Mouse (Mus musculus): ENCODE measurements around the gene Mtrr. TPM values are rescaled to one million over a fixed set of nuclear protein-coding genes. Genes with fewer than 3 reads are reported as not detected.
A peak's percentile ranks its signal among the peaks of the same experiment; 100 is the strongest.

Mtrr gene
- polyA plus RNA-seq, 1 experiment from 2014 or later, result 10.4 TPM

GRCm38 (mm10) chr13:68597667-68598066 is 15.7 kb upstream of the Mtrr start:
- no peaks in the 10 kb centered on the region for H3K27me3 ChIP-seq (replicated peaks; ENCODE audit: control insufficient read depth, insufficient read depth, low read length)
- peaks cover 6% of the 10 kb centered on the region for H3K36me3 ChIP-seq (ENCODE audit: control insufficient read depth, insufficient read depth, low read length)
- H3K9ac ChIP-seq (ENCODE audit: low read length), result peak overlapping the region; percentile 40; the same call in 1 of the 2 replicates
- no peak overlapping the region for H3K27ac ChIP-seq (ENCODE audit: low read depth, low read length)
- H3K9me3 ChIP-seq (replicated peaks; ENCODE audit: control insufficient read depth, low read length), result no peaks in the 10 kb centered on the region
- ATAC-seq, result 0 out of 2 replicates have a peak, but pooled peaks have one; percentile 40
- H3K4me2 ChIP-seq (ENCODE audit: low read length), result peak overlapping the region; percentile 41
- 14% methylated on average over 13 of the region's 13 CpGs for WGBS
- H3K4me3 ChIP-seq (ENCODE audit: low read depth, low read length), result peak overlapping the region; percentile 16
- no peaks in the 10 kb centered on the region for H3K4me1 ChIP-seq (ENCODE audit: control insufficient read depth, insufficient read depth, low read length)
- DNase-seq (ENCODE audit: low spot score), result no peak

- ATAC-seq (no peak), DNase-seq (ENCODE audit: low spot score) (no peak)
- Histone ChIP-seq H3K27me3 (replicated peaks; ENCODE audit: control insufficient read depth, insufficient read depth, low read length) (no peaks in the 10 kb centered on the region), H3K27ac (ENCODE audit: low read depth, low read length) (no peak within 1 kb of the TSS), H3K36me3 (ENCODE audit: control insufficient read depth, insufficient read depth, low read length) (peaks cover 10% of the 10 kb centered on the region), H3K4me3 (ENCODE audit: low read depth, low read length) (peak within 1 kb of the TSS; percentile 16), H3K9ac (ENCODE audit: low read length) (peak within 1 kb of the TSS; percentile 40; the same call in 1 of the 2 replicates), H3K4me2 (ENCODE audit: low read length) (peak within 1 kb of the TSS; percentile 41), H3K9me3 (replicated peaks; ENCODE audit: control insufficient read depth, low read length) (no peaks in the 10 kb centered on the region), H3K4me1 (ENCODE audit: control insufficient read depth, insufficient read depth, low read length) (no peaks in the 10 kb centered on the region)
- 3% methylated on average over 10 of the region's 10 CpGs for WGBS
Observed at GRCm38 (mm10) chr13:68597199-68597598, 15.2 kb upstream of the Mtrr start, which contains the start of gene 1700001L19Rik. TSS of gene 1700001L19Rik (plus strand) at chr13:68597421.

GRCm38 (mm10) chr13:68593797-68594196 is 11.8 kb upstream of the Mtrr start:
- no peak overlapping the region for H3K9ac ChIP-seq (ENCODE audit: low read length)

GRCm38 (mm10) chr13:68588352-68588751 is 6.4 kb upstream of the Mtrr start:
- Histone ChIP-seq H3K27me3 (replicated peaks; ENCODE audit: control insufficient read depth, insufficient read depth, low read length) (no peaks in the 10 kb centered on the region), H3K4me3 (ENCODE audit: low read depth, low read length) (no peak overlapping the region), H3K27ac (ENCODE audit: low read depth, low read length) (no peak overlapping the region), H3K4me1 (ENCODE audit: control insufficient read depth, insufficient read depth, low read length) (no peaks in the 10 kb centered on the region; the same call in 1 of the 2 replicates), H3K36me3 (ENCODE audit: control insufficient read depth, insufficient read depth, low read length) (peaks cover 85% of the 10 kb centered on the region), H3K9ac (ENCODE audit: low read length) (no peak overlapping the region), H3K4me2 (ENCODE audit: low read length) (no peak overlapping the region), H3K9me3 (replicated peaks; ENCODE audit: control insufficient read depth, low read length) (no peaks in the 10 kb centered on the region)
- DNase-seq (ENCODE audit: low spot score) (no peak), ATAC-seq (no peak)

More at GRCm38 (mm10) chr13:68593797-68594196, 11.8 kb upstream of the Mtrr start:
- Histone ChIP-seq H3K36me3 (ENCODE audit: control insufficient read depth, insufficient read depth, low read length) (peaks cover 43% of the 10 kb centered on the region), H3K4me2 (ENCODE audit: low read length) (no peak overlapping the region), H3K9me3 (replicated peaks; ENCODE audit: control insufficient read depth, low read length) (no peaks in the 10 kb centered on the region), H3K27me3 (replicated peaks; ENCODE audit: control insufficient read depth, insufficient read depth, low read length) (no peaks in the 10 kb centered on the region), H3K4me3 (ENCODE audit: low read depth, low read length) (no peak overlapping the region), H3K4me1 (ENCODE audit: control insufficient read depth, insufficient read depth, low read length) (no peaks in the 10 kb centered on the region), H3K27ac (ENCODE audit: low read depth, low read length) (no peak overlapping the region)
- DNase-seq (ENCODE audit: low spot score) (peak; percentile 58), ATAC-seq (no peak)
- WGBS, result 84% methylated on average over 1 of the region's 1 CpGs

GRCm38 (mm10) chr13:68585441-68585840 is 3.5 kb upstream of the Mtrr start:
- WGBS, result 84% methylated on average over 7 of the region's 7 CpGs
- no peaks in the 10 kb centered on the region for H3K9me3 ChIP-seq (replicated peaks; ENCODE audit: control insufficient read depth, low read length)
- peaks cover 58% of the 10 kb centered on the region for H3K36me3 ChIP-seq (ENCODE audit: control insufficient read depth, insufficient read depth, low read length)
- no peak overlapping the region for H3K9ac ChIP-seq (ENCODE audit: low read length)
- no peak overlapping the region for H3K4me3 ChIP-seq (ENCODE audit: low read depth, low read length)
- H3K27ac ChIP-seq (ENCODE audit: low read depth, low read length), result no peak overlapping the region
- no peak for DNase-seq (ENCODE audit: low spot score)
- H3K4me2 ChIP-seq (ENCODE audit: low read length), result no peak overlapping the region
- H3K4me1 ChIP-seq (ENCODE audit: control insufficient read depth, insufficient read depth, low read length), result peaks cover 9% of the 10 kb centered on the region
- no peaks in the 10 kb centered on the region for H3K27me3 ChIP-seq (replicated peaks; ENCODE audit: control insufficient read depth, insufficient read depth, low read length)
- no peak for ATAC-seq

GRCm38 (mm10) chr13:68583961-68584360 is 2.0 kb upstream of the Mtrr start:
- no peaks in the 10 kb centered on the region for H3K9me3 ChIP-seq (replicated peaks; ENCODE audit: control insufficient read depth, low read length)
- no peak for ATAC-seq
- H3K9ac ChIP-seq (ENCODE audit: low read length), result no peak overlapping the region
- DNase-seq (ENCODE audit: low spot score), result no peak
- H3K4me2 ChIP-seq (ENCODE audit: low read length), result no peak overlapping the region
- no peak overlapping the region for H3K27ac ChIP-seq (ENCODE audit: low read depth, low read length)
- H3K4me3 ChIP-seq (ENCODE audit: low read depth, low read length), result no peak overlapping the region
- peaks cover 45% of the 10 kb centered on the region for H3K36me3 ChIP-seq (ENCODE audit: control insufficient read depth, insufficient read depth, low read length)
- WGBS, result 93% methylated on average over 11 of the region's 11 CpGs
- peaks cover 9% of the 10 kb centered on the region for H3K4me1 ChIP-seq (ENCODE audit: control insufficient read depth, insufficient read depth, low read length)
- no peaks in the 10 kb centered on the region for H3K27me3 ChIP-seq (replicated peaks; ENCODE audit: control insufficient read depth, insufficient read depth, low read length)

- peak overlapping the region; percentile 33; the same call in 1 of the 2 replicates for H3K27ac ChIP-seq (ENCODE audit: low read depth, low read length)
- H3K4me2 ChIP-seq (ENCODE audit: low read length), result peak overlapping the region; percentile 81
- H3K4me3 ChIP-seq (ENCODE audit: low read depth, low read length), result peak overlapping the region; percentile 78
- ATAC-seq (peak; percentile 3), DNase-seq (ENCODE audit: low spot score) (no peak)
- H3K4me1 ChIP-seq (ENCODE audit: control insufficient read depth, insufficient read depth, low read length), result peaks cover 9% of the 10 kb centered on the region
- peak overlapping the region; percentile 73 for H3K9ac ChIP-seq (ENCODE audit: low read length)
- no peaks in the 10 kb centered on the region for H3K9me3 ChIP-seq (replicated peaks; ENCODE audit: control insufficient read depth, low read length)
- WGBS, result 1% methylated on average over 11 of the region's 11 CpGs
- H3K36me3 ChIP-seq (ENCODE audit: control insufficient read depth, insufficient read depth, low read length), result peaks cover 32% of the 10 kb centered on the region
- H3K27me3 ChIP-seq (replicated peaks; ENCODE audit: control insufficient read depth, insufficient read depth, low read length), result no peaks in the 10 kb centered on the region
Observed at GRCm38 (mm10) chr13:68582517-68582780, 500 bp upstream of the Mtrr start.

GRCm38 (mm10) chr13:68581086-68581740 is 736 bp downstream of the Mtrr start:
- Histone ChIP-seq H3K9ac (ENCODE audit: low read length) (peak overlapping the region; percentile 73), H3K4me1 (ENCODE audit: control insufficient read depth, insufficient read depth, low read length) (peaks cover 9% of the 10 kb centered on the region), H3K4me3 (ENCODE audit: low read depth, low read length) (peak overlapping the region; percentile 78), H3K27me3 (replicated peaks; ENCODE audit: control insufficient read depth, insufficient read depth, low read length) (no peaks in the 10 kb centered on the region), H3K4me2 (ENCODE audit: low read length) (peak overlapping the region; percentile 81), H3K36me3 (ENCODE audit: control insufficient read depth, insufficient read depth, low read length) (peaks cover 43% of the 10 kb centered on the region), H3K27ac (ENCODE audit: low read depth, low read length) (0 out of 2 replicates have a peak overlapping the region, but pooled peaks have one; percentile 52), H3K9me3 (replicated peaks; ENCODE audit: control insufficient read depth, low read length) (no peaks in the 10 kb centered on the region)
- DNase-seq (ENCODE audit: low spot score) (no peak), ATAC-seq (no peak)
- 28% methylated on average over 14 of the region's 14 CpGs for WGBS

GRCm38 (mm10) chr13:68577945-68578344 is 4.0 kb downstream of the Mtrr start:
- Histone ChIP-seq H3K27me3 (replicated peaks; ENCODE audit: control insufficient read depth, insufficient read depth, low read length) (no peaks in the 10 kb centered on the region), H3K9me3 (replicated peaks; ENCODE audit: control insufficient read depth, low read length) (no peaks in the 10 kb centered on the region), H3K36me3 (ENCODE audit: control insufficient read depth, insufficient read depth, low read length) (peaks cover 33% of the 10 kb centered on the region), H3K4me1 (ENCODE audit: control insufficient read depth, insufficient read depth, low read length) (peaks cover 6% of the 10 kb centered on the region), H3K4me2 (ENCODE audit: low read length) (no peak overlapping the region), H3K4me3 (ENCODE audit: low read depth, low read length) (no peak overlapping the region), H3K9ac (ENCODE audit: low read length) (no peak overlapping the region), H3K27ac (ENCODE audit: low read depth, low read length) (no peak overlapping the region)
- ATAC-seq, result no peak
- 89% methylated on average over 7 of the region's 7 CpGs for WGBS
- no peak for DNase-seq (ENCODE audit: low spot score)

All from forebrain, embryonic 14.5 days (tissue).